Mouse (Mus musculus): ENCODE measurements around the gene B3gnt9.
A peak's percentile ranks its signal among the peaks of the same experiment; 100 is the strongest.

B3gnt9 gene

GRCm38 (mm10) chr8:105207675-105208273 lies 47.2 kb downstream of the B3gnt9 start:
- DNase-seq = peak; percentile 7

GRCm38 (mm10) chr8:105206766-105207275 lies 48.1 kb downstream of the B3gnt9 start:
- DNase-seq = no peak

- no peak for DNase-seq
Observed at GRCm38 (mm10) chr8:105205748-105206147, 49.2 kb downstream of the B3gnt9 start.

All from heart, adult 11 months (tissue).